Mouse (Mus musculus) liver, adult 2 months (tissue): Measurements from ENCODE around the gene Clhc1.

Source experiments
- CTCF ChIP-seq: fragments of 200-500 bp; IDR thresholded peaks from 2 replicates; pipeline ENCODE4 v1.5.1; 2011; ENCODE audit warnings: low read depth, low read length, control low read depth
- POLR2A ChIP-seq: fragments of 200-500 bp; IDR thresholded peaks from 2 replicates; pipeline ENCODE4 v1.6.1; 2011; ENCODE audit warnings: low read length, control low read depth; ENCODE audit not compliant: insufficient read depth; ENCODE audit errors: extremely low read depth

DNA sequence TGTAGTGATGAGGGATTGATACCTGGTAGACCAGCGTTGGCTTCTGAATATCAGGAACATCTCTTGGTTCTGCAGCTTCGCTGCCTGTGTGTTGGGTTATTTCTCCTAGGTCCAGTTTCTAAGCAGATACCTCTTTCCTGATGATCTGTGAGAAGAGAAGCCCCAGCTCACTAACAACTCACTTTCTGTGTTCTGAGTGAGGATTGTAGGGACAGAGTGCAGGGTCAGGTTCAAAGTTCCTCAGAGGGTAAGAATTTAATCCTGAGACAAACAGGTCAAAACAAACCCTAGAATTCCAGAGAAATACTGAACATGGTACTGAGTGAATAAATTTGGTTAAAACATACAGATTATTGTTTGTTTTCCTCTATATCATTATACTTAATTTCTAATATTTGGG, 15.7 kb downstream of the Clhc1 start:
- TF ChIP-seq CTCF, result no peak
- no peak for TF ChIP-seq POLR2A
